Mouse (Mus musculus) myocyte (in vitro differentiated cells): ENCODE data around the gene Gxylt2.

ENCODE experiments used
- MAX ChIP-seq: IDR thresholded peaks from one replicate; pipeline ENCODE4 v1.6.1; 2011; ENCODE audit warnings: low read depth, mild to moderate bottlenecking, control low read depth
- REST ChIP-seq: IDR thresholded peaks from one replicate; pipeline ENCODE4 v1.6.1; 2011; ENCODE audit warnings: mild to moderate bottlenecking, control low read depth, moderate library complexity; ENCODE audit not compliant: insufficient read depth, insufficient read length
- SRF ChIP-seq: IDR thresholded peaks from one replicate; pipeline ENCODE4 v1.6.1; 2011; ENCODE audit warnings: low read depth; ENCODE audit not compliant: control insufficient read depth, insufficient read length

DNA sequence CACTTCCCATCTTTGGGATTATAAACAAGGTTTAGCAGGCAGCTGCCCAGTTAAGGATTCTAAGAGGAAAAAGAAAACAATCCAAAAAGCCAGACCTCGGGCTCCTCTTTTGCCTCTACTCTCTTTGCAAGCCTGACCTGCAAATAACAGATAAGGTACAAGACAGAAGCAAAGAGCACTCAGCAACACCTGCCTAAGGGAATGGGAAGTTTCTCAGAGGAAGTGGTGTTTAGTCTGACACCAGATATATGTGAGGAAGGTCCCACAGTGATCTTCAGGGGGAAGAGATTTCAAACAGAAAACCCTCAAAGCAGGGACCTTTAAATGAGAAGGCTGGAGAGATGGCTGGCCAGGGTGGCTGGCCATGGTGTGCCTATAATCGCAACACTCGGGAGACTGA is 126.7 kb downstream of the Gxylt2 start:
- TF ChIP-seq MAX (no peak), REST (no peak), SRF (no peak)
